Mouse (Mus musculus) brain, embryonic 14.5 days (tissue): ENCODE results near the gene Pkdrej.

ENCODE experiments used
- CTCF ChIP-seq: fragments of 200-500 bp; IDR thresholded peaks from 2 replicates; pipeline ENCODE4 v1.5.1; 2012; ENCODE audit warnings: inconsistent platforms, mild to moderate bottlenecking, moderate library complexity, borderline replicate concordance; ENCODE audit not compliant: insufficient read depth, insufficient read length; ENCODE audit errors: extremely low read depth
- POLR2A ChIP-seq: fragments of 200-500 bp; IDR thresholded peaks from 2 replicates; pipeline ENCODE4 v1.6.1; 2012; ENCODE audit warnings: mild to moderate bottlenecking, inconsistent platforms, borderline replicate concordance; ENCODE audit not compliant: poor library complexity, insufficient read depth, insufficient read length, severe bottlenecking; ENCODE audit errors: extremely low read depth

GRCm38 (mm10) chr15:85771306-85772121 is 50.0 kb downstream of the Pkdrej start:
- TF ChIP-seq POLR2A (no peak), CTCF (no peak)
